Mouse (Mus musculus) large intestine, adult 2 months (tissue): ENCODE measurements around the gene Gm28557. TPM values are rescaled to one million over a fixed set of nuclear protein-coding genes. Genes with fewer than 3 reads are reported as not detected.
"Not testable (repeated sequence)": the region's sequence is repeated elsewhere in the genome, so short reads cannot be mapped to it uniquely, and the experiment has no call there.

Experiments used
- DNase-seq: peaks from one replicate; pipeline ENCODE4 v3.0.0-alpha.2; 2012; ENCODE audit warnings: low read depth, low spot score
- WGBS: fragments of 180-500 bp; shearing (Covaris S2); methylation state at CpG from one replicate; pipeline ENCODE4 v1.1.7; 2018; 5-methylcytosine and 5-hydroxymethylcytosine counted together
- polyA plus RNA-seq: library from polyadenylated mRNA; depleted of rRNA; stranded (reverse); fragments of >200 nt; gene quantifications from 2 replicates; pipeline ENCODE4 v1.2.3, GENCODE M21; 2012; rRNA removed

Gm28557 gene
- 2.8 and 3.4 TPM in 2 replicates for polyA plus RNA-seq

- DNase-seq = peak; percentile 100
- WGBS = under 1% methylated on average over 17 of the region's 17 CpGs
Observed at GRCm38 (mm10) chr13:67108194-67108820, at the start of gene Gm28557. TSS of gene Gm28557 (minus strand) at chr13:67108604.

GRCm38 (mm10) chr13:67128038-67128721 lies 19.8 kb upstream of the Gm28557 start:
- DNase-seq = peak; percentile 70
- WGBS = 1% methylated on average over 18 of the region's 18 CpGs

- 74% methylated on average over 10 of the region's 10 CpGs for WGBS
- not testable (repeated sequence) for DNase-seq
Observed at GRCm38 (mm10) chr13:67127507-67127906, 19.1 kb upstream of the Gm28557 start.

- no peak for DNase-seq
- WGBS = 91% methylated on average over 1 of the region's 1 CpGs
Observed at GRCm38 (mm10) chr13:67124460-67124859, 16.1 kb upstream of the Gm28557 start.

GRCm38 (mm10) chr13:67121360-67121759 lies 13.0 kb upstream of the Gm28557 start, which contains the start of gene Zfp759:
TSS of gene Zfp759 (plus strand) at chr13:67121660.
- DNase-seq = not testable (repeated sequence)

GRCm38 (mm10) chr13:67116163-67116562 lies 7.8 kb upstream of the Gm28557 start, which contains the start of gene Rslcan18:
TSS of gene Rslcan18 (minus strand) at chr13:67116263.
- 91% methylated on average over 8 of the region's 8 CpGs for WGBS
- not testable (repeated sequence) for DNase-seq

GRCm38 (mm10) chr13:67113287-67113686 lies 4.9 kb upstream of the Gm28557 start:
- WGBS = 34% methylated on average over 2 of the region's 2 CpGs
- DNase-seq = no peak

GRCm38 (mm10) chr13:67112096-67112495 lies 3.7 kb upstream of the Gm28557 start:
- WGBS = 81% methylated on average over 12 of the region's 12 CpGs
- no peak for DNase-seq

GRCm38 (mm10) chr13:67108821-67109206 lies 410 bp upstream of the Gm28557 start:
- no peak for DNase-seq
- WGBS = 2% methylated on average over 9 of the region's 9 CpGs

- DNase-seq = no peak
- 19% methylated on average over 9 of the region's 9 CpGs for WGBS
Observed at GRCm38 (mm10) chr13:67107681-67108080, 723 bp downstream of the Gm28557 start.

GRCm38 (mm10) chr13:67097876-67098275 lies 10.5 kb downstream of the Gm28557 start, which contains the start of gene Zfp708:
TSS of gene Zfp708 (minus strand) at chr13:67097976.
- 92% methylated on average over 10 of the region's 10 CpGs for WGBS
- DNase-seq = no peak

GRCm38 (mm10) chr13:67090154-67090553 lies 18.2 kb downstream of the Gm28557 start:
- DNase-seq = no peak
- WGBS = 84% methylated on average over 1 of the region's 1 CpGs

GRCm38 (mm10) chr13:67081946-67082345 lies 26.5 kb downstream of the Gm28557 start:
- no peak for DNase-seq
- 74% methylated on average over 1 of the region's 1 CpGs for WGBS

- DNase-seq = peak; percentile 56
- WGBS = 2% methylated on average over 24 of the region's 24 CpGs
Observed at GRCm38 (mm10) chr13:67081142-67081713, 27.2 kb downstream of the Gm28557 start.

- 96% methylated on average over 2 of the region's 2 CpGs for WGBS
- no peak for DNase-seq
Observed at GRCm38 (mm10) chr13:67077244-67077643, 31.2 kb downstream of the Gm28557 start.

- WGBS = 94% methylated on average over 2 of the region's 2 CpGs
- DNase-seq = no peak
Observed at GRCm38 (mm10) chr13:67072786-67073185, 35.6 kb downstream of the Gm28557 start.

- WGBS = 78% methylated on average over 8 of the region's 8 CpGs
- DNase-seq = no peak
Observed at GRCm38 (mm10) chr13:67065386-67065785, 43.0 kb downstream of the Gm28557 start.

GRCm38 (mm10) chr13:67062427-67062826 lies 46.0 kb downstream of the Gm28557 start:
- no peak for DNase-seq
- WGBS = 61% methylated on average over 7 of the region's 7 CpGs

GRCm38 (mm10) chr13:67060786-67061358 lies 47.5 kb downstream of the Gm28557 start, which contains the start of gene Zfp712:
TSS of gene Zfp712 (minus strand) at chr13:67061170.
- peak; percentile 94 for DNase-seq
- WGBS = under 1% methylated on average over 27 of the region's 27 CpGs

- peak; percentile 8 for DNase-seq
- 3% methylated on average over 12 of the region's 12 CpGs for WGBS
Observed at GRCm38 (mm10) chr13:67060161-67060785, 48.1 kb downstream of the Gm28557 start.
